Mouse (Mus musculus) lung, adult 2 months (tissue): ENCODE results near the gene Cpne4.

Experiments
- CTCF ChIP-seq: fragments of 200-500 bp; IDR thresholded peaks from 2 replicates; pipeline ENCODE4 v1.5.1; 2011; ENCODE audit warnings: mild to moderate bottlenecking, low read length, control low read depth; ENCODE audit not compliant: insufficient read depth
- POLR2A ChIP-seq: fragments of 200-500 bp; IDR thresholded peaks from 2 replicates; pipeline ENCODE4 v1.6.1; 2011; ENCODE audit warnings: low read depth, mild to moderate bottlenecking, control low read depth, low read length, borderline replicate concordance; ENCODE audit errors: extremely low read depth

GRCm38 (mm10) chr9:104572856-104573255, 25.8 kb downstream of the Cpne4 start:
- TF ChIP-seq CTCF: no peak
- no peak for TF ChIP-seq POLR2A
